Mouse (Mus musculus) C2C12 (cell line): Measurements from ENCODE around the gene Cdc20. TPM values are rescaled to one million over a fixed set of nuclear protein-coding genes. Genes with fewer than 3 reads are reported as not detected.

Experiments used
- H3K27me3 ChIP-seq: one replicate; pipeline ENCODE4 v1.6.1; 2011; ENCODE audit not compliant: control insufficient read depth, insufficient read depth, insufficient read length
- H3K36me3 ChIP-seq: one replicate; pipeline ENCODE4 v1.6.1; 2011; ENCODE audit not compliant: control insufficient read depth, insufficient read depth
- H3K4me3 ChIP-seq: one replicate; pipeline ENCODE4 v1.5.1; 2011; ENCODE audit warnings: mild to moderate bottlenecking, control low read depth; ENCODE audit not compliant: poor library complexity, insufficient read depth, severe bottlenecking
- H3K79me2 ChIP-seq: one replicate; pipeline ENCODE4 v1.6.1; 2011; ENCODE audit not compliant: control insufficient read depth, insufficient read depth
- H3K79me3 ChIP-seq: one replicate; pipeline ENCODE4 v1.6.1; 2011; ENCODE audit warnings: low read depth, control low read depth
- H3ac ChIP-seq: one replicate; pipeline ENCODE3; 2011; ENCODE audit warnings: low read depth; ENCODE audit not compliant: control insufficient read depth, insufficient read length
- CEBPB ChIP-seq: IDR thresholded peaks from one replicate; pipeline ENCODE4 v1.6.1; 2011; ENCODE audit warnings: low read depth, mild to moderate bottlenecking, control low read depth, moderate library complexity
- CTCF ChIP-seq: IDR thresholded peaks from one replicate; pipeline ENCODE4 v1.5.1; 2011; ENCODE audit not compliant: control insufficient read depth, insufficient read depth, insufficient read length
- FOSL1 ChIP-seq: IDR thresholded peaks from one replicate; pipeline ENCODE4 v1.8.0; 2011; ENCODE audit warnings: mild to moderate bottlenecking, low read length; ENCODE audit not compliant: poor library complexity, insufficient read depth, severe bottlenecking
- MAX ChIP-seq: IDR thresholded peaks from one replicate; pipeline ENCODE4 v1.6.1; 2011; ENCODE audit warnings: mild to moderate bottlenecking, control low read depth
- MYOD1 ChIP-seq: IDR thresholded peaks from one replicate; pipeline ENCODE4 v1.6.1; 2011; ENCODE audit warnings: low read depth; ENCODE audit not compliant: control insufficient read depth, insufficient read length
- MYOG ChIP-seq: IDR thresholded peaks from one replicate; pipeline ENCODE4 v1.6.1; 2011; ENCODE audit not compliant: control insufficient read depth, insufficient read length; ENCODE audit errors: extremely low read depth
- USF1 ChIP-seq: IDR thresholded peaks from one replicate; pipeline ENCODE4 v1.6.1; 2011; ENCODE audit warnings: low read depth, mild to moderate bottlenecking, control low read depth, moderate library complexity
- polyA plus RNA-seq: library from polyadenylated mRNA; unstranded; fragments of >200 nt; fragmentation: generic; extraction: Trizol; gene quantifications from one replicate; pipeline ENCODE4 v1.2.1, GENCODE M21; 2012; ENCODE audit warnings: missing spikeins

The Cdc20 gene
- polyA plus RNA-seq, 1 experiment, result 274 TPM

DNA sequence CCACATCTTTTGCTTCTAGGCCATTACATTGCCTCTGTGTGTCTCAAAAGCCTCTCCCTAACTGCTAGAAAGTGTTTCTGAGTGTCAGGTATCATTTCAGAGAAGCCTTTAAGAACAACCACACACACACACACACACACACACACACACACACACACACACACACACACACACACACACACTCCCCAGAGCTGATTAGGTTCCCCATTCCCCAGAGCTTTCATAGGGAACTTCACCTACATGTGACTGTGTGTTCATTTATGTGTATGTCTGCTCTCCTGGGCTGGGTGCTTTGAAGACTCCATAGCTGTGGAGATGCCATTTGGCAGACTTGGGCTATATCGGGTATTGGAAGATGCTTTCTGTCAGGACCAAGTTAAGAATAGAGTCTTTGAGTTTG lies 11.8 kb downstream of the Cdc20 start:
- peaks cover 22% of the 10 kb centered on the region for H3K79me2 ChIP-seq
- no peaks in the 10 kb centered on the region for H3K27me3 ChIP-seq
- H3K36me3 ChIP-seq, result peaks cover 3% of the 10 kb centered on the region
- no peak for TF ChIP-seq MYOD1
- no peak for TF ChIP-seq MYOG
- no peak for TF ChIP-seq FOSL1
- no peak for TF ChIP-seq USF1
- no peak for TF ChIP-seq CTCF
- H3ac ChIP-seq, result no peak overlapping the region
- peaks cover 16% of the 10 kb centered on the region for H3K79me3 ChIP-seq
- peak overlapping the region; percentile 6 for H3K4me3 ChIP-seq

DNA sequence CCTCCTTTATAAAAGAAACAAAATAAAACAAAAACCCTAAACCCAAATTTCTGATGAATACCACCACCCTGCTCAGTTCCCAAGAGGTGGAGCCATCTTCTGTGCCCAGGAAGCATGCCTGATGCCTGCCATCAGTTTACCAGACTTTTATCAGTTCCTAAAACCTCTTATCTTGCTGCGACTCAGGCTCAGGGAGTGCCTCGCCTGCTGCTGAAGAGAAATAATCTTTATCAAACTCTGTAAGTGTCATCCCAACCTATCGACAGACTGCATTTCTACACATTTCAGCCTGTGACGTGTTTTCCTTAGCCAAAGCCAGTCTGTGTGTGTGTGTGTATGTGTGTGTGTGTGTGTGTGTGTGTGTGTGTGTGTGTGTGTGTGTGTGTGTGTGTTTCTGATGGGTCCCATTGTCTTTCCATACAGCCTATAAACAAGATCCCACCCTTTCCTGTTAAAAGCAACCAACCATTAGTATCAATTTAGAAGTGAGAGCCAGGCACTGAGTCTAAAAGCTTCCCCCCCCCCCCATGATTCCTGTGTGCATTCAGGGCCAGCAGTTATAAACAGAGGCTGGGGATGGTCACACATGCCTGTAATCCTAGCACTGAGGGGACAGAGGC lies 12.5 kb downstream of the Cdc20 start:
- Histone ChIP-seq H3K4me3 (no peak overlapping the region), H3K27me3 (no peaks in the 10 kb centered on the region), H3ac (no peak overlapping the region), H3K36me3 (peaks cover 10% of the 10 kb centered on the region), H3K79me2 (peaks cover 15% of the 10 kb centered on the region), H3K79me3 (peaks cover 10% of the 10 kb centered on the region)
- TF ChIP-seq MAX (no peak), CEBPB (no peak), FOSL1 (no peak), CTCF (no peak), MYOG (no peak), USF1 (no peak), MYOD1 (no peak)

DNA sequence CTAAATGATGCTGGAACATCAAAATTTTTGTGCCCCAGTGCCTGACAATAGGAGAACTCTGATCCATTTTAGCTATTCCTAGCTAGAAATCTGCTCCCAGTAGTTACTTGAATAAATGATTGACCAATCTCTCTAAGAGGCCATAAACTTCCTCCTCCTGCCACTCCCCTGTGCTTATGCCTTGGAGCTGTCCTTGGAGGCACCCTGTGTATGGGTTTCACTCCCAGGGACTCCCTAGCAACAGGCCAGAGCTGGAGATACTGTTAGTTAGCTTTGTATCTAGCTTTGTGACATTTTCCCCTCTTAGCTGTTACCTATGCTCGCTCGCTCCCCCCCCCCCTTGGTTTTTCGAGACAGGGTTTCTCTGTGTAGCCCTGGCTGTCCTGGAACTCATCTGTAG lies 15.8 kb downstream of the Cdc20 start:
- no peaks in the 10 kb centered on the region for H3K79me2 ChIP-seq
- no peaks in the 10 kb centered on the region for H3K27me3 ChIP-seq
- peaks cover 17% of the 10 kb centered on the region for H3K36me3 ChIP-seq
- H3K79me3 ChIP-seq, result no peaks in the 10 kb centered on the region
- TF ChIP-seq MAX (no peak), CEBPB (no peak), MYOD1 (no peak), USF1 (no peak), MYOG (no peak), FOSL1 (no peak), CTCF (no peak)
- H3ac ChIP-seq, result no peak overlapping the region
- H3K4me3 ChIP-seq, result no peak overlapping the region

DNA sequence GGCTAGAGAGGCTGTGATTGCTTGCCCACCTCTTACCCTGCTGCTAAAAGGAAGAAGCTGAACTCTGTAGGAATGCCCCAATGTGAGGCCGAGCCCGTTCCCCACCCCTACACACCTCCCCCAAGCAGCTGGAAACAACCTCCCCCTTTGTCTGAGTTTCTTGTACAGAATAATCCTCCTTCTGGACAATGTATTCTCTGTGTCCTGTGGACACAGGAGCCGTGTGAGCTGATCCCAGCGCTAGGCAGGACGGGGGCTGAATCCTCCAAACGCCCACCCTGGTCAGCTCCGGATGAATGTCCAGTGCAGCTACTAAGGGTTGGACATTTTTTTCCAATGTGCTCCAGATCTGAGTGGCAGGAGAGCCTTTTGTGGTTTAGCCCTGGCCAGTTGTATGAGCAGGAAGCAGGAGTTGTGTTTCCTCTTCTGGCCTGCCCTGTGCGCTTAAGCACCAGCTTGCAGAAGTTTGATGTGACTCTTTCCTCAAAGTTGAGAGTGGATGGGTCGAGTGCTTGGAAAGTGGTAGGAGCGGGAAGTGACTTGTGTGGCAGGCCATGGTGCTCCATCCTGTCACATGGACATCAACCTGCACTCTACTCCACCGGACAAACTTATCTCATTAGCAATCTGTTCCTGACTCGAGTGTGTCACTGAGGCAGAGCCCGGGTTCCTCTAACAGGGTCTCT lies 19.9 kb downstream of the Cdc20 start:
- Histone ChIP-seq H3ac (no peak overlapping the region), H3K79me3 (no peaks in the 10 kb centered on the region), H3K27me3 (no peaks in the 10 kb centered on the region), H3K79me2 (no peaks in the 10 kb centered on the region), H3K36me3 (peaks cover 56% of the 10 kb centered on the region), H3K4me3 (no peak overlapping the region)
- no peak for TF ChIP-seq USF1
- no peak for TF ChIP-seq MYOG
- TF ChIP-seq CTCF, result no peak
- TF ChIP-seq MYOD1, result no peak
- no peak for TF ChIP-seq CEBPB
- no peak for TF ChIP-seq FOSL1
- TF ChIP-seq MAX, result no peak

DNA sequence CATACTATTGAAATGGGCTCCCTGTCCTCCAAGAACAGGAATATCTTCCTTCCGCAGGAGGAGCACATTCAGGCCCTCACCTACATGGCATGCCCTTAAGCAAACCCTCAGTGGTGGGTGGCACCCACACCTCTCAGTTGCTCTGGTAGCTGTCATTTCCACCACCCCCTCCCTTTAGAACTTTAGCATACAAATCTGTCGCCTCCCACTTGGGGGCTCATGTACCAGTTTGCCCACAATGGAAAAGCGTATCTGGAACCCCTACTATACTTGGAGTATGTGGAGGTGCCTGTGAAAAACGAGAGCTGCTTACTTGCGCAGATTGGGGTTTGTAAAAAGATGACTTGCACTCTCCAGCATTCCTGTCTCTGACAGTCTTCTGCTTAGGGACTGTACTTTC lies 20.8 kb downstream of the Cdc20 start:
- TF ChIP-seq CEBPB (no peak), MYOG (no peak), MYOD1 (no peak), FOSL1 (no peak), MAX (no peak), USF1 (no peak), CTCF (no peak)
- Histone ChIP-seq H3K79me3 (no peaks in the 10 kb centered on the region), H3K4me3 (no peak overlapping the region), H3K79me2 (peaks cover 4% of the 10 kb centered on the region), H3K27me3 (no peaks in the 10 kb centered on the region), H3K36me3 (peaks cover 65% of the 10 kb centered on the region), H3ac (no peak overlapping the region)
